Mouse (Mus musculus) retina, embryonic 14.5 days (tissue): ENCODE results near the gene Lrrc59.

Experiments used
- DNase-seq: peaks from one replicate; pipeline ENCODE4 v3.0.0-alpha.2; 2015; ENCODE audit warnings: low spot score

The Lrrc59 gene

GRCm38 (mm10) chr11:94629199-94629883, at the start of gene Lrrc59:
Gene Lrrc59, plus strand, starts transcription at chr11:94629767.
- peak; percentile 95 for DNase-seq

DNA sequence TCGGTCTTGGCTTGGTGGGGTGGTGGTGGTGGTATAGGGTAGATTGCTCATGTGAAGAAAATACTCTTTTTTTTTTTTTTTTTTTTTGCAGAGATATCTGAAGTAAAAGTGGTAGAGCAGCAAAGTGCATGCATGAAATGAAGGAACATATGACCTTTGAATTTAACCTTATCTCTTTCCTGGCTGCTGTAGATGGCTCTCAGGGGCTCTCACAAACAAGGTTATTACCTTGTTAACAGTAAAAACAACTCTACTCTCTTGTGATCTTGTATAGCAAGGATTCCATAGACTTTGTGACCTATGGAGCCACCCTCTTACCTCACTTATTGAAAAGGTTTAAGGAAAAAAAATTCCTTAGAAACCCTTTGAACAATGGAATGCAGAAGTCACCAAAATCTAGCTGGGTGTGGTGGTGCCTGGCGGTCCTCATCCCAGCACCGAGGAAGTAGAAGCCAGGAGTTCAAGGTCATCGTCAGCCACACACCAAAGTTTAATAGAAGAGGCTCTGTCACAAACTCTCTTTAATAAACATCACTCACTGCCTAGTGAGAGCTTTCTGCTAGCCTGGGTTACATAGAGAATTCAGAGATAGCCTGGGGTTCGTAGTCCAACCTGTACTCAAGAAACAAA, 49.3 kb upstream of the Lrrc59 start:
- DNase-seq = no peak

- no peak for DNase-seq
These were observed 44.5 kb upstream of the Lrrc59 start for GRCm38 (mm10) chr11:94585091-94585490.

GRCm38 (mm10) chr11:94587511-94587910, 42.1 kb upstream of the Lrrc59 start:
- no peak for DNase-seq

GRCm38 (mm10) chr11:94596311-94596852, 33.2 kb upstream of the Lrrc59 start:
- DNase-seq = no peak

DNA sequence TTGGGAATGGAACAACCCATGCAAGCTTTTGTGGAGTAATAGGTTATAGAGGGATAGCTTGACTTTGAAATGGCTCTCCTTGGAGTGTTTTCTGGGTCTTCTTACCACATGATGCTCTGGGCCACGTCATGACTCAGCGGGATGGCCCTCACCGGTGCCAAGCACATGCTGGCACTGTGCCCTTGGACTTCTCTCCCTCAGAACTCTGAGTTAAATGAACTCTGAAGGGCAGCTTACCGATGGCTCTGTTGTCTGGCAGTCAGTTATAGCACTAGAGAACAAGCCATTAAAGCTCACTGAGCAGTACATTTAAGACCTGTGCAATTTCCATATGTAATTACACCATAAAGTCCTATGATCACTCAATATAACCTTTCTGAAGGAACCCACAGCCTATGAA, 32.2 kb upstream of the Lrrc59 start:
- no peak for DNase-seq

DNA sequence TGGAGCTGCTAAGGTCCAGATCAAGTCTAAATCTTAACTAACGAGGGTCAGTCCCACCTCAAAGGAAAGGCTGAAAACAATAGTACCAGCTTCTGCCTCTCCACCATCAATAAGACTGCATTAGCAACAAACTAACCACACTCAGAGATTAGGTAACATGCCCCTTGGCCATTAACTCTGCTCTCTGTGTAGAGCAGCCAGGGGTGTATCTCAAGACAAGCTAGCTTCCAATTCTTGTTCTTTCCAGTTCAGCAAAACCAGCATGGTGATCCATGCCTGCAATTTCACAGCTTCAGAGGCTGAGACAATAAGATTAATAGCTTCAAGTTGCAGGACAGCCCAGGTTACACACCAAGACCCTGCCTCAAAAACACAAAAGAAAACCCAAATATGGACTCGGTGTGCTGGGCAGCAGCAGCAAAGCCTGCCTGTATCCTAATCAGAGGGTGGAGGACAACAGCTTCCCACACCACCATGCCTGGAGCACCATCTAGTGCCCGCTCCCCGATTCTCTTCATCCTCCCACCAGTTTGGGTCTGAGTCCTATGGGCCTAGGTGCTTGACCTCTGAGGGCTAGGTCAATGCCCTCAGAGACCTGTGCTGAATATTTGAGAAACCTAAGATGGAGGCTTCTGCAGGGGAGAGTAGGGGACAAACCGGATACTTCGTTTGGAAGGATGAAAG, 31.0 kb upstream of the Lrrc59 start:
- no peak for DNase-seq

DNA sequence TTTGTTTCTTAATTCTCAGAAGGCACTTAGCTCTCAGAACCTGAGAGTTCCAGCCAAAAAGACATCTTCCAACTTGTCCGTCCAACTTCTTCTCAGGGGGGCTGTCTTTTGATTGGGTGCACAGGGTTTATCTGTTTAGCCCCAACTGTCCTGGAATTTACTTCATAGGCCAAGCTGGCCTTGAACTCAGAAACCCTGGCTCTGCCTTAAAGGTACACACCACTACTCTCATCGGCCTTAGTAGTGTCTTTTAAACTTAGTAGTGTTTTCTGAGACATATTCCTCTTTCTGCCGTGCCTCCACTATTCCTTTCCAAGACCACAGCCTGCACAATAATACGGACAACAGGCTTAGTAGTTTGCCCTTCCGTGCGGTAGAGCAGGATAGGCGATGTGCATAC, 29.1 kb upstream of the Lrrc59 start:
- no peak for DNase-seq

DNA sequence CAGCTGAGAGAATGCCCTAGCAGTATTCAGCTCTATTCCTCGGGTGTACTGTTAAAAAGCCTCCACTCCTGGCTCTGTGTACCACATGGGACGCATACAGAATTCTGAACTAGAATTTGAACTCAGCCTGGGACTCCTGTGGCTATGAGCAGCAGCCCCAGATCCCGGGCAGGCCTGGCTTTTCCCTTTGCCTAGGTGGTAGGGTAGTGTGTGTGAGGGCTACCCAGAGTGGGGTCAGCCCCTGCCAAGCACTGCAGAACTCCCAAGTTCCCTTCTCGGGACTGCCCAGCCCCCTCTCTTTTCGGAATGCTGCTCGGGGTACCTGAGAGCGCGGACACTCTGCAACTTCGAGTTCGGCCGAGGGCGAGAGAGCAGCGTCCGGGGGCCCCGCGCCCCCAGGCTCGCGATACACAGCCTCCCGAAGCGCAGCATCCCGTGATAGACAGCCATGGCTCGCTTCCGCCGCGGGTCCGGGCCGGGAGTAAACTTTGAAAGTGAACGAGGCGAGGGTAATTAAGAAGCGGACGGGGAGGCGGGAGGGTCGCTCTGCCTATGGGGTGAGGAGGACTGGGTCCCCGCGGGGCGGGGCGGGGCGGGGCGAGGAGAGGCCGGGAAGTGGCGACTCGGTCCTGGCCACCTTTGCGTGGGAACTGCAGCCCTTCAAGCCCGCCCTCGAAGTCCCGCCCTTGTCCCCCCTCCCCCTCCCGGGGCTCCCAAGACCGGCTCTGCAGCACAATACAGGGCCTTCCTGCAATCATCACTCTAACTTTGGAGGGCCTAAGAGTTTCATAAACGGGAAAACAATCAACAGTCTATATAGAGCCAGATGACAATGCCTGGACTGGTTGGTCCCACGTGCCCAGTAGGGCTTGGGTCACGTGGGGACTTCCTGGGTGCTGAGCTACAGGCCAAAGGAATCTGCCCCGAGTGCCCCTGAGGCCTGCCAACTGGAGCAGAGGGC, 28.0 kb upstream of the Lrrc59 start, which contains the start of gene Acsf2:
Acsf2 (minus strand) TSS at position 551 of the 961 bp plus-strand sequence.
- DNase-seq = peak; percentile 79

- DNase-seq = no peak
These were observed 27.1 kb upstream of the Lrrc59 start for GRCm38 (mm10) chr11:94602356-94602955.

GRCm38 (mm10) chr11:94610744-94611740, 18.5 kb upstream of the Lrrc59 start:
- DNase-seq = no peak

- DNase-seq = no peak
These were observed 15.0 kb upstream of the Lrrc59 start for GRCm38 (mm10) chr11:94614603-94615002.

DNA sequence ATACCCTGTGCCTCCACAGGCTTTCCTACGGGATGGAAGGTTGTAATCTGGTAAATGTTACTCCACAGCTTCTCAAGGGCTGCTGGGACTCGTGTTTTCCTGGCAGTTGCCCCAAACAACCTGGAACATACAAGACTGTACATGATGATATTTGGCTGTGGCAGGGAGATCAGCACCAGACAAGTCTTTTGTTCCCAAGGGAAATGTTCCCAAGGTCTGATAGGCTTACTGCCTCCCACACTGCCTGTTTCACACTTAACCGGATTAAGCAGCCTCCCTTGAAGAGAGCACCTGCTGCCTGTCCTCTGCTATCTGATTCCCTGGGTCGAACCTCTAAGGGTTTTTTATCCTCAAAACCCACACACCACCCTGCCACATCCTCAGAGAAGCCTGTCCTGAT, 14.1 kb upstream of the Lrrc59 start:
- peak; percentile 31 for DNase-seq

DNA sequence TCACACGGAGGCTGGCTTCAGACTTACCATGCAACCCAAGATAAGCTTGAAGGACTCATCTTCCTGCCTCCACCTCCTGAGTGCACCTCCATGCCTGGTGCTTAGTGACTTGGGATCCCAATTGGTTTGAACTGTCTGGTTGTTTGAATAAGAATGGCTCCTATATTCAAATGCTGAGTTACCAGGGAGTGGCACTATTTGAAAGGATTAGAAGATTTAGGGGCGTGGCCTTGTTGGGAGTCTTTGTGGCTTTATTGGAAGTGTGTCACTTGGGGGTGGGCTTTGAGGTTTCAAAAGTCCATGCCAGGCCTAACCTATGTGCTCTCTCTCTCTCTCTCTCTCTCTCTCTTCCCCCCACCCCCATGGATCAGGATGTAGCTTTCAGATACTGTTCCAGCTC, 11.9 kb upstream of the Lrrc59 start:
- no peak for DNase-seq

GRCm38 (mm10) chr11:94620766-94621457, 8.7 kb upstream of the Lrrc59 start:
- no peak for DNase-seq

- no peak for DNase-seq
These were observed 8.1 kb upstream of the Lrrc59 start for GRCm38 (mm10) chr11:94621458-94621852.

DNA sequence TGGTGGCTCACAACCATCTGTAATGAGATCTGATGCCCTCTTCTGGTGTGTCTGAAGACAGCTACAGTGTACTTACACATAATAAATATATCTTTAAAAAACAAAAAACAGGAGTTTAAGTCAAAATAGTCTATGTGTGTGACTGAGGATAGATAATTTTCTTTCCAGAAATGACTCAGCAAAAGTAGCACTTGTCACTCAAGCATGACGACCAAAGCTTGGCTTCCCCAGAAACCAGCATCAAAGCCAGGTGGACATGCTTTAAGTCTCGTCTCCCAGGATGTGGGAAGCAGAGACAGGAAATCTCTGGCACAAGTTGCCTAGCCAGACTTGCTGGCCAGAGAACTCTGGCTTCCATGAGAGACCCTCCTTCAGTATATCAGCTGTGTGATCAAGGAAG, 7.4 kb upstream of the Lrrc59 start:
- DNase-seq = no peak

GRCm38 (mm10) chr11:94629884-94630198, 274 bp downstream of the Lrrc59 start:
- DNase-seq = no peak

DNA sequence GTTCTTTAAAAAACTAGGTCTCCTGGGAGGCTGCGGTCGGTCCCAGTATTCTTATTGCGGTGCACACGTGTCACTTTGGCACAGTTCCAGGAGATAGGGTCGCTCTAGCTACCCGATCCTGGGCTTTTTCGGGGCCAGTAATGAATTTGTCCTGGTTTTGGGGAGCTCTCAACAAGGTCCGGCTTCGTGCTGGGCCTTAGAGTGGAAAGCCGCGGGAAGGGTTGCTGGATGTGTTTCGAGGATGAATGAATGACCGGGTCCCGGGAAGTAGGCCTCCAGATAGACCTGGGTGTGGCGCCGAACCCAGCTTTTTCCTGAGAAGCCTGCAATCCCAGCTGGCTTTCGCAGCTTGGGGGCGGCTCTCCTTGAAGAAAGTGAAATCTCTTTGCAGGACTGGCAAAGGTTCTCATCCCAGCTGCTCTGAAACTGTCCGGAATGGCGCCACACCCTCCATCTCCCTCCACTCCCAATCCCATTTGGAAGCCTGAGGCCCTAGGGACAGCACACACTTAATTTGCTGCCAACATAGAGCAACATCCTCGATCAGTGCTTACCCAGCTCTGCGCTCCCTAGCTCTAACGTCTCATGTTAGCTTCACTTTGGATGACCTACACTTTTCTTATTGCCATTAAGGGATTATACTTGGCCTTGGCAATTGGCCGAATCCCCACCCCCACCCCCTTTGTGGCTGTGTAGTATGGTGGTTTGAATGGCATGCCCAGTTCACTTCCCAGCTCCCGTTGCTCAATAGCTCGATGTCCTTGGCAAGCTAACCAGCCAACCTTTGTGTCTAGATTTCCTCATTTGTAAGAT, 838 bp downstream of the Lrrc59 start:
- no peak for DNase-seq
